Mouse (Mus musculus) spleen, adult 12 weeks (tissue): ENCODE data around the gene Lypd4.
"Not testable (repeated sequence)": the region's sequence is repeated elsewhere in the genome, so short reads cannot be mapped to it uniquely, and the experiment has no call there.

Source experiments
- DNase-seq: peaks from one replicate; pipeline ENCODE4 v3.0.0; 2022; ENCODE audit warnings: low spot score

The Lypd4 gene

DNA sequence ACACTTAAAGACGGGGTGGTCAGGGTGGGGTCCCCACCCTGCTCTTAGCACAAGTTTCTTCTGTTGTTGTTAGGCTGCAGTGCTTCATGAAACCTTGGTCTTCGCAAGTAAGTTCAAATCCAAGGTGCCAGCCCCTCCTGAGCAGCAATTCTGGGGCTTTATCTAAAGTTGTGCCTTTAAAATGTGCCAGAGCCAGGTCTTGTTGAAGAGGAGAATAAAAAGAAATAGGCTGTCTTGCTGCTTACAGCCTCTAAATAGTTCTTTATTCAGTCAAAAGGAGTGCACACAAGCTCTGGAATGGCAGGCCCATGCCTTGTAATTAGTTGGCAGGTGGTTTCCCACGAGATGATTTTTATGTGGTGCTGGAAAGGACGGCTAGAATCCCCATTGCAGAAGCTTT is 17.4 kb upstream of the Lypd4 start:
- no peak for DNase-seq

DNA sequence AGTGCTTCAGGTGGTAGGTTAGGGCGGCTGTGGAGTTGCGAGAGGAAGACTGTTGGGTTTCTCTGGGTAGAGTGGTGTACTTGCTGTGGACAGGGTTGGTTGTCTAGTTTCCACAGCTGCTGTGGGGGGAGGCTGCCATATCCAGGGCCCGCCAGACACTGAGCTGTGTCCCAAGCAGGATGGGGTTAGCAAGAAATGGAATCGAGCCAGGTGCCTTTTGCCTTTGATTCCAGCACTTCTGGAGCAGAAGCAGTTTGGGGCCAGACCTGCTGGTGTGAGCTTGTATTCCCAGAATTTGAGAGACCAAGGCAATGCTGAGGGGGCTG is 16.5 kb upstream of the Lypd4 start:
- DNase-seq = no peak

DNA sequence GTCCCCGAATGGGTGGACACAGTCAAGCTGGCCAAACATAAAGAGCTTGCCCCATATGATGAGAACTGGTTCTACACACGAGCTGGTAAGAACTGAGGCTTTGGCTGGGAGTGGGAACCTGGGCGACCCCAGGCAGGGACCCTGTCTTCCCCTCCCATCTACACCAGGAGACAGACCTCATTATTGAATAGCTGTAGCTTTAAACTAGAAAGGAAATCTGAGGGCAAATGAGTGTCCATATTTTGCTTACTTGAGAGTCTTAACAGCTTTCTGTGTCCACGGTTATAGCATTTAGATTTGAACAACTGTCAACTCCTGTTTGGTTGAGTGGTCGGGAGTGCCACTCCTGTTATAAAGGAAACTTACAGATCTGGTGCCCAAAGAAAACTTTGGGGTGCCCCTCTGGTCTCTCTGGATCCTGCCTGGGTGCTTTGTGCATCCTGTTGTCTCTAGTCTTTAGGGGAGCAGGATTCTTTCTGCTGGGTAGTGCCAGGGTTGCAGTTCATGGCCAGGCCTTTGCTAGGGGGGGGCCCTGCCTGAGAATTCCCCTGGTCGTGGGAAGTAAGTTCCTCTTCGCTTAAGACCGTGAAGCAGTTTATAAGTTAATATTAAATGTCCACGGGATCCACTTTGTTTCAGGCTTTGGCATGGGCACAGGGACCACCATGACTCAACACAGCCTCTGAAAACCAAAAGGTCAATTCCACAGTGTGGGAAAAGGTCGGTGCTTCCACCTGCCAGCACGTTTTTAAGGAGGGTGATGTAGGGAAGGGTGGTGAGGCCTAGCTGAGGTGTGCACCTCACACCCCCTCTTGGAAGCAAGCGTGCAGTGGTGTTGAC is 15.9 kb upstream of the Lypd4 start:
- no peak for DNase-seq

DNA sequence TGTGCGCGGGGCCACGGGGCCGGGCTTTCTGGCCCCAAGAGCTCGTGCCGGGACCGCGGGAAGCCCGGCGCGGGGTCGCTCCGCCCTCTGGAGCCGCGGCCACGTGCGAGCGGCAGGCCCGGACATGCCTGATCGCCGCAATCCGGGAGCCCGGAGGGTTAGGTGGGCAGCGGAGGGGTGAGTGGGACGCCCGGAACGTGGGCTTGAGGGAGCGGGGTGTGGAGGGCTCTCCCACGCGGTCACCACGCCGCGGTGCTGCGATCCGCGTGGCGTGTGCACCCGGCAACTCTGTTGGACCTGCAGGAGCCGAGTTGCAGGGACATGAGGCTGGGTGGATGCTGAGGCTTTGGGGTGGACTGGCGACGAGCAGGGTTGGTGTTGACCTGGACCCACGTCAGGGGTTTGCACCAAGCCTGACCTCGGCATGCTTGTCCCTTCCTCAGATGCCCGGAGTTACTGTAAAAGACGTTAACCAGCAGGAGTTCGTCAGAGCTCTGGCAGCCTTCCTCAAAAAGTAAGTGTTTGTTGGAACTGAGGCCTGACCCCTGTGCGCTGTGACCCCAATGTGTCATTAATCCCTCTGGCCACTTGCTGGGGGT is 15.1 kb upstream of the Lypd4 start:
- no peak for DNase-seq

DNA sequence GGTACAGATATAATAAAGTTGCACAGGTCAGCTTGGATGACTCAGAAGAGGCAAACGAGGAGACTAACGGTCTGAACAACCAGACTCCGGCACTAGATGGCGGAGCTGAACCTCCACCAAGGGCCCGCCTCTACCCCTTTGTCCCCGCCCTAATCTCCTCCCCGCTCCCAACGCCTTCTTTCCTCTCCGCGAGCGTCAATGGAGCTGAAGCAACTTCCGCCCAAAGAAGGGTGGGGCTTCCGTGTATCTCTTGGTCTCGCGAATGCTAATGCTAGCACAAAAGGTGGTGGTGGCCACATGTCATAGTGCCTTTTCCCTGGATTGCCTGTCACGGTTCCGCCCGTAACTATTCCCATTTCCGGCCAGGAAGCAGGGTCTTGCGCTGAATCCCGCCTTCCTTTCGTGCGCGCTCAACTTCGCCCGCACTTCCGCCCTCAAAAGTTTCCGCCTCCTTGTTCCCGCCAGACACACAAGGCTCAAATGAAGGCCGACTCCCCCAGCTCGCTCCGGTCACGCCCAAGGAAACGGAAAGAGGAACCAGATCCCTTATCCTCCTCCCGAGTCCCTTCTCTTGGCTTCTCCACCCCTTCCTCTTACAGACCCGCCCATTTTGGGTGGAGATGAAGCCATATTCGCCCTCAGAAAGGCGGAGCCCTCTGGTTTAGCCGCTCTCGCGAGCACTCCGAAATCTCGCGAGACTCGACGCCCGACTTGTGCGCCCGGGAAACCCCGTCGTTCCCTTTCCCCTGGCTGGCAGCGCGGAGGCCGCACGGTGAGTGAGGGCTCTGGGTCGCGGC is 14.4 kb upstream of the Lypd4 start, which contains the start of gene Rps19:
Gene Rps19, plus strand, starts transcription at position 476 of the 797 bp plus-strand sequence.
- peak; percentile 97 for DNase-seq

DNA sequence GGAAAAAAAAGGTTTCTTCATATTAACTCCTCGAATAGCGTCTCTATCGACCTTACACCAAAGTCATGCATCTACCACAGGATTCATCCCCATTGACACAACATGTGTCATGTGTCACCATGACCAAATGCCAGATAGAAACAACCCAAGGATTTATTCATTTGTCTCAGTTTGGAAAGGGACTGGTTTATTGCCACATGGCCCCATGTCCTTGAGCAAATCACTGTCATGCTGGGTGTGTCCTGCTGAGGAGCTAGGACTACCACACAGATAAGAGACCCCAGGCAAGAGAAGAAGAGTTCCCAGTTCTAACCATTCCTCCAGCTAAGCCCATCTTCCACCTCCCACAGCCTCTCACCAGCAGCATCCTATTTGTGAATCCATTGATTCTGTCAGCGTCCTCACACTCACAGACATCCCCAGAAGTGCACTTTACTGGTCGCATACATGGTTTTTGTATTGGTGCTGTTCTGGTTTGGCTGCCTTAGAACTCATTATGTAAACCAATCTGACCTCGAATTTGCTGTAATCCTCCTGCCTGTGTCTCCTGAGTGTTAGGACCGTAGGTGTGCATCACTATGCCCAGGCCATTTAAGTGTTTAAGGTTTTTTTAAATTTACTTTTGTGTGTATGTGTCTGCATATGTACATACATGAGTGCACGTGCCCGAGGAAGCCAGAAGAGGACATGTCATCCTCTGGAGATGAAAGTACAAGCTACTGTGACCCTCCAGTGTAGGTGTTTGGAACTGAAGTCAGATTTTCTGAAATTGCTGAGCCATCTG is 12.9 kb upstream of the Lypd4 start:
- no peak for DNase-seq

DNA sequence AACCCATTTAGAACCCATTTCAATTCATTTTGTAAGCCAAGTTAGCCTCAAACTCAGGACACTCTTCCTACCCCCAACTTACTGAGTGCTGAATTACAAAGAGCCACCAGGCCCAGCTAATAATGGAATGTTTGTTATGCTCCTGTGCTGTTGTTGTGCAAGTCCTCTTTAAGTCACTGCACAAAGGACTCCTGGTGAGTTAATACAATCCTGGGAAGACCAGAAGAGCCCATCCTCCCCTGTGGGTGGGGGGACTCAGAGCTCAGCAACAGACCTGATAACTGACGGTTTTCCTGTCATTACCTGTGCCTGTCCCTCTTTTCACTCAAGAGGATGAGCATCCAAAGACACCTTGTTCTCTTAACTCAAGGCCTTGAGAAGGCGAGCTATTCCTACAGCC is 9.9 kb upstream of the Lypd4 start:
- no peak for DNase-seq

DNA sequence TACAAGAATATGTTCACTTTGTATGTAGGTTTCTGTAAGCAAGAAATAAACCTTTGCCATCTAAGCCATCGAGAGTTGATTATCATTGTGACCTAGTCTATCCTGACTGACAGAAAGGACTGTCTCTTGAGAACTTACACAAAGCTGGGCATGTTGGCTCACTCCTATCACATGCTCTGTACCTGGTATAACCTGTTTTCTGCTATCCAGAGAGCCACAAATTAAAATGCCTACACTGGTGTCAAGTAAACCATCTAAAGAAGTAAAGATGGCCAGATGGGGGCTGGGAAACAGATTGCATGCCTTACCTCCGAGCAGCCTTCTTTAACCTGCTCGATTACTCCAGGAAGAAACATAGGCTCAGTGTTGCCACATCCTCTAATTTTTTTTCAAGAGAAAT is 7.8 kb upstream of the Lypd4 start:
- no peak for DNase-seq

DNA sequence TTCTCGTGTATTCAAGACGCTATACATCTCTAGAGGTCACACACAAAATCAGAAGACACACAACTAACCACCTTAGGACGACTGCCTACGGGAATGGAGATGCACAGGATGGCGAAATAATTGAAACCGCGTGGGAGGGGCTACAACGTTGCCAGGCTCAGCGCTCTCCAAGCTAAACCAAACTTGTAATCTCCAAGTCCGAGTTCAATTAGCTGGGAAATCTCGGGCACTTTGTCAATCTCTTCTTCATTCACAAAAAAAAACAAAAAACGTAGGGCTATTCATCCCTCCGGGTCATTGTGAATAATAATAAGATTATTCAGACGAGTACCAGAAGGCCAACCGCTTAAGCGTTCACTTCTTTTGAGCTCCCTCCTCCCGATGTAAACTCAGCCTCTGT is 661 bp downstream of the Lypd4 start:
- no peak for DNase-seq

DNA sequence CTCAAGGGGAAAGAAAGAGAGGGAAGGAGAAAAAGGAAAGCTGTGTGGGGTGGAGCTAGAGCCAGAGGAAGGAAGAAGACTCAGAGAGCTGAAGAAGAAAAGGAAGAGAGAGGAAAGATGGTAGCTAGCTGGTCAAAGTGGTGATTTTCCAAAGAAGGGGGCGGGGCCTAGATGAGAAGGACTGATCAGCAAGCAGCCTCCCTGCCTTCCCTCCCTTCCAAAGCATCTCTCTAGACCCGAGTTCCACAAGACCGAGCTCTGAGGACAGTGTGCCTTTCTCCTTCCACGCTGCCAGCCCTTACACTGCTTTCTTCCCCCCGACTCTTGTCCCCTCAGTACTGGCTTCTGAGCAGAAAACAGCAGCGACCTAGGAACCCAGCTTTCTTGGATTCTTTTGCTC is 5.6 kb downstream of the Lypd4 start:
- no peak for DNase-seq

DNA sequence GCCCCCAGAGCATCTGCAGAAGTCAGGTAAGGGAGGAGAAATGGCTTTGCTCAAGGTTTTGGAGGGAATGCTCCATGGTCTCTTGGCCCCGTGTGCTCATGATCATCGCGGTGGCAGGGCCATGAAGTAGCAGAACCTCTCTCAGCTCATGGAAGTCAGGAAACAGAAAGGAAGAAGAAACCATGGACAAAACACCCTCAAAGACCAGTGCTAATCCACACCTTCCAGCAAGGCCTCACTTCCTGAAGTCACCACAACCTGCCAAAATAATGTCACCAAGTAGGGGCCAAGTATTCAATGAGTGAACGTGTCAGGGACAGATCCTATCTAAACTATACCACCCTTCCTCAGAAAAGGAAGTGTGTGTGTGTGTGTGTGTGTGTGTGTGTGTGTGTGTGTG is 6.9 kb downstream of the Lypd4 start:
- DNase-seq = no peak

DNA sequence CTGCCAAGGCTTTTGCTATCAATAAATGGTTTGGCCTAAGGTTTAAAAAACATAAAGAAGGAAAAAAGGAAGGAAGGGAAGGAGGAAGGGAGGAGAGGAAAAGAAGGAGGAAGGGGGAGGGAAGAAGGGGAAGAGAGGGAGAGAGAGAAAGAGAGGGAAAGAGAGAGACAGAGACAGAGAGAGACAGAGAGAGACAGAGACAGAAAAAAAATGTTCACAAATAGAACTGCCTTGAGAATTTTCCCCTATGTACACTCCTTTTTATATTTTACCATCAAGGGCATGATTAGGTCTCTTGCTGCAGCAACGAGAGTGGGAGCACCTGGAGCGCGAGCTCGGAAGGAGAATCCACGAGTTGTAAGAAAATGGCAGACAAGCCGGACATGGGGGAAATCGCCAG is 7.8 kb downstream of the Lypd4 start, which contains the start of gene Gm9844:
Gene Gm9844, plus strand, starts transcription at position 301 of the 400 bp plus-strand sequence.
- no peak for DNase-seq

DNA sequence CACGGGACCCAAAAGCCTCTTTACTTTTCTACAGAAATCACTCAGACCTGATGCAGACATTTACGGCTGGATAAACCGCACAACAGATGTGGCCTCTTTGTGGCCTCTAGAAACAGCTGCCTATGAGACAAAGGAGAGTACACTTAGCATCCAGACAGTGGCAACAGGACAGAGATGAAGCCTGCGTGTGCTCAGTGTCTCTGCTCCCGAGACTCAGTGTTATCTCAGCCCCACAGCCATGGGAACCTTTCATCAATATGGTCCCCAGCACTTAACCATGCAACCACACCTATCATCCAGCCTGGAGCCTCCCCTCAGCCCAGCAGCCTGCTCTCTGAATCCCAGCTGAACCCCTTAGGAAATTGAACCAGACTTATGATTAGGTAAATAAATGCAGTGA is 10.5 kb downstream of the Lypd4 start:
- peak; percentile 35 for DNase-seq

DNA sequence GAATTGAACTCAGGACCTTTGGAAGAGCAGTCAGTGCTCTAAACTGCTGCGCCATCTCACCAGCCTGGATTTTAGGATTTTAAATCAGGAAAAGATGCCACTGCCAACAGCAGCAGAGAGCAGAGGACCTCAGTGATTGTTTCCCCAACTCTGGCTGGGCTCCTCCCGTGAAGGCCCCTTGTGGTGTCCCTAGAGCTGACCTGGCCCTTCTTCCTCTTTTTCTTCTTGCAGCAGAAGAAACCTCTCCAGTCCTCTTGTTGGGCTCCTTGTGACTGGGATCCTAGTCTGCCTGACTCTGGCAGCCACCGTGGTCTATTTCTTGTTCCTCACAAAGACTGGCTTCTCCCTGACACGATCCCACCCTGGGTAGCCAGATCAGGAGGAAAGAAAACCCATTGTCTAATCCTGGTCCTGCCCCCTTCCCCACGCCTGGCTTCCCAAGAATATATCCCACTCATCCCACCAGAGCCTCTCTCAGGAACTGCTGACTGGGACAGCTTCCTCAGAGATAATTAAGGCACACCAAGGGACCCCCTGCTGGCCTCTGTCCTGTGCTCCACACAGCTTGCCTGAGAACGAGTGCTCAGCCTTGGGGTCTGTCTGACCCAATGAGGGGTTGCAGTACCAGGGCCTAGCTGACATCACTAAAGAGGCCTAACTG is 13.2 kb downstream of the Lypd4 start:
- no peak for DNase-seq

DNA sequence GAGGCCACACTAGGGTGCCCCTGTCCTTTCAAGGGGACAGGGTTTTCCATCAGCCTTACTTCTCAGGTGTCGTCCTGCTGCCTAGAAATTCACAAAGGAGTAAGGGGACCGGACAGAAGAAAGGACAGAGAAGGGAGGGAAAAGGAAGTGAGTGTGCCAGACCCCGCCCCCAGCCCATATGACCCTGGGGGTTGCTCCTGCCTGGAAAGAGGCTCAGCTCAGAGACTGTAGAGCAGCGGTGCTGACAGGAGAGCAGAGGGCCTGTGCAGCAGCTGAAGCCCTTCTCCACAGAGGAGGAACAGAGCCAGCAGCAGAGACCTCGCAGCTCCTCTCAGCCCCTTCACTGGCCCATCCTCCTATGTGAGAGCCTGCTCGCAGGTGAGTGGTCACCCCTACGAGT is 16.0 kb downstream of the Lypd4 start:
- no peak for DNase-seq

DNA sequence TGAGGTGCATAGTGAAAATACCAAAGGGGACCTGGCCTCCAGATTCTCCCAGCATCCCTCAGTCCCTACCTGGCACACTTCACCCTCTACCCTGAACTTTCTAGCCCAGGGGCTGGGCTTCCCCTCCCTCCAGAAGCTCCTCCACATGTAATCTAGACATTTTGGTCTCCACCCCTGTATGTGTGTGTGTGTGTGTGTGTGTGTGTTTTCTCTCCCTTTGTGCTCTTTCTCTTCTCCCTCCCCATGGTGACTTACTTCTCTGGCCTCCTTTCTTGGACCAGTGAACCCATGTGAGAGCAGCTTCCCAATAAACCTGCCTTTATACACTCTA is 16.5 kb downstream of the Lypd4 start:
- no peak for DNase-seq

DNA sequence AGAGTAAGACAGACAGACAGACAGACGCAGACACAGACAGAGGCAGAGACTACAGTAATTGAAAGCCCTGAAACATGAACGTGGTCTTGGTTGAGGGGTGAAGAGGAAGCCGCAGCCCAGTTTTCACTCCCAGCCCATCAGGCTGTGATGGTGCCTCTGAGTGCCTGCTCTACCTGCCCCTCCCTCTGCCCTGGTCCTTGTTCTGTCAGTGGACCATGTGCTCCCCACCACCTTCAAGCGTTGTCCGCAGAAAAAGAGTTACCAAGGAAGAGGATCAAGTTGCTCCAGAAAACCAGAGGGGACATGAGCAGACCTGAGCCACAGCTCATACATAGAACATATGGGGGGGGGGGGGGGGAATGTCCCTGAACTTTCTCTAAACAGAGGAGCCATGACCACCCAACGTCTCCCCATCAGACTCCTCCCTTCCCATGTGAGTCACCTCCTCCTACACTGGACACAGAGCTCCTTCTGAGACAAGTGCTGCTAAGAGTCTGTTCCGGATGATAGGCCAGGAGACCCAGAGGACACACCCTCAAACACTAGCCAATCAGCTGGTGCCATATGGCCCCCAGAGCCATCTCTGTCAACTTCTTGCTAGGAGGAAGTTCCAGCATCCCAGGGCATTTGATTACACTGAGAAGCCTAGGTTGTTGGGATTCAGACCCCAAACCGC is 17.0 kb downstream of the Lypd4 start:
- peak; percentile 63 for DNase-seq

DNA sequence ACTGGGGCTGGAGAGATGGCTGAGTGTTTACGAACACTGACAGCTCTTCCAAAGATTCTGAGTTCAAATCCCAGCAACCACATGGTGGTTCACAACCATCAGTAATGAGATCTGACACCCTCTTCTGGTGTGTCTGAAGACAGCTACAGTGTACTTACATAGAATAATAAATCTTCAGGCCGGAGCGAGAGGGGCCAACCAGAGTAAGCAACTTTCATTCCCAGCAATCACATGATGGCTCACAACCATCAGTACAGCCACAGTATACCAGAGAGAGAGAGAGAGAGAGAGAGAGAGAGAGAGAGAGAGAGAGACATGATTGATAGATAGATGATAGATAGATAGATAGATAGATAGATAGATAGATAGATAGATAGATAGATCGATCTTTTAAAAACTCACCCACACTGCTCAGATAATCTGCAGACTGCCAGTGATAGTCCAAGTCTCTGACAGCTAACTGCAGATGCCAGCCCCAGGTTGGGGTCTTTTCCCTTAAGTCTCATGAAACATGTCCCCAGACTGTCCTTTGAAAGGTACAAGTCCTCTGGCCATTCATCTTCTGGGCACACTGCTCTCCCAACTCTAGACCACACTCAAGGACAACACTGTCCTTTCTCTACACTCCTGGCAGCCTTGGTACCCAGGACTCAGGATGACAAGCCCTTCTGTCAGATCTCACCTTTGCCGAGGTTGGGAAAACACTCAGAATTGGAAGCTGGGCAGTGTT is 18.0 kb downstream of the Lypd4 start:
- DNase-seq = no peak

DNA sequence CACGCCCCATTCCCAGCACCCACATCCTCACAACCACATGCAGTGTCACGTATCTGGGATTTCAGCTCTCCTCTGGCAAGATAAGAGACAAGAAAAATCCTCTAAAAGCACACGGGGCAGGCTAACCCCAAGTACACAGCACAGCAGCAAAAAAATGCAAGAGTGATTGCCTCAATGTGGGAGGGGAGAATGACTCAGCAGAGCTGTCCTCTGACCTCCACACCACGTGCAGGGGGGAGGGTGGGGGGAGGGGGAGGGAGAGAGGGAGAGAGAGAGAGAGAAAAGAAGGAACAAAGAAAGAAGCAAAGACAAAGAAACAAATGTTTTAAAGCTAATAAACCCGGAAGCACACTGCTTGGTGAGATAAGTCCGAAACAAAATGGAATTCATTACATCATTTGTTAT is 18.8 kb downstream of the Lypd4 start:
- DNase-seq = peak; percentile 33

DNA sequence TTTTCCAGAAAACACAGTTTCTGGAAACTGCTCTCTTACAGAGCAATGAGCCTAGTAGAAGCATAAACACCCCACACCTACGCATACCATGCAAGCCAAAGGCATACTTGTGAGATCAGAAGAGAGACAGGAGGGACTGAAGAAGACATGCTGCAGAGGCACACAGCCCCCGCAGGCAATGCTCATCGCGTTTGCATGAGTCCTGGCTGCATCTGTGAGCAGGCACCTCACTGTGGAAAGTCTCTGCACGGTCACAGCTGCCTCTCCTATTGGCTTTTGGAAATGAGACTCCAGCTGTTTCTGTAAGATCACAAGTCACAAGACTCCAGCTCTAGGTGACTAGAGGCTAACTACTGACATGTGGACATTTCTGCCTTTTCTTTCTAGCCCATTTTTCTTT is 19.6 kb downstream of the Lypd4 start:
- no peak for DNase-seq

DNA sequence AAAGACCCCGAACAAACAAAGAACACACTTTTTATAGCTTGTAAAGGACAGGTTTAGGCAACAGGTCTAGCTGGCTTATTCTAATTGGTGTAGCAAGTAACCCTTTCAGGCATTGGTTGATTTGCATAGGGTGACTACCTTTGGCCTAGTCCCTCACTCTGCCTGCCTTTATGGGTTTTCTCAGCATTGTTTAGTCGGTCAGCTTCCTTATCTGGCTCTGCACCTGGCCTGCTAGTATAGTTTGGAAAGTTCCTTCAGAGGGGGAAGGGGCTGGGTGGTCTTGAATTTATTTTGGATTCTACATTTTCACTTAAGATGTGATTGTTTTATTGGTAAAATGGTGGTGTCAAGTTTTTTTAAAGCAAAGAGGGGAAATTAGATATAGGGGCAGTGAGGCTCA is 23.2 kb downstream of the Lypd4 start:
- not testable (repeated sequence) for DNase-seq
